Mouse (Mus musculus) CD4-positive, CD25-positive, alpha-beta regulatory T cell, adult 4 months (primary cell): Measurements from ENCODE around the gene Olfr1414. TPM values are rescaled to one million over a fixed set of nuclear protein-coding genes. Genes with fewer than 3 reads are reported as not detected.
A peak's percentile ranks its signal among the peaks of the same experiment; 100 is the strongest.
"Not testable (repeated sequence)": the region's sequence is repeated elsewhere in the genome, so short reads cannot be mapped to it uniquely, and the experiment has no call there.

Source experiments
- ATAC-seq: one replicate; pipeline ENCODE4 v1.8.0; 2017
- polyA plus RNA-seq, 2 experiments: library from polyadenylated mRNA; unstranded; fragments of 100-300 nt; shearing (Covaris generic); gene quantifications; one replicate each; pipeline ENCODE4 v1.2.1; 2017

Gene Olfr1414
- not detected for polyA plus RNA-seq

DNA sequence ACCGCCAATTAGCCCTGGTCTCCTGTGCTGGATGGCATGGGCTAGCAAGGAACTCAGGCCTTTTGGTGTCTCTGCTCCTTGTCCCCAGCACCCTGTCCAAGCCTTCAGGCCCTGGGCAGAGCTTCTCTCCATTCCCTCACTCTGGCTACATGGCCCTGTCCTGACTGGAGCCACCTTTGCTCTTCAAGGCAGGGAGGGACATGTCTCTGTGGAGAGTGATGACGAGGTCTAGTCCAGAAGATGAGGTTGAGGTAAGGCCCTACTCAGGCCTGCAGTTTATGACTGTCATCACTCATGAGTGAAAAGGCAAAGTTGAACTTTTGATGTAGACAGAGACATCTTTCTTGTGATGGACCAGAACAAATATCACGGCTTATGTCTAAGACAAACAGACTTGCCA lies at the start of gene Olfr1414:
Olfr1414 (minus strand) TSS at position 101 of the 400 bp plus-strand sequence.
- ATAC-seq = no peak

DNA sequence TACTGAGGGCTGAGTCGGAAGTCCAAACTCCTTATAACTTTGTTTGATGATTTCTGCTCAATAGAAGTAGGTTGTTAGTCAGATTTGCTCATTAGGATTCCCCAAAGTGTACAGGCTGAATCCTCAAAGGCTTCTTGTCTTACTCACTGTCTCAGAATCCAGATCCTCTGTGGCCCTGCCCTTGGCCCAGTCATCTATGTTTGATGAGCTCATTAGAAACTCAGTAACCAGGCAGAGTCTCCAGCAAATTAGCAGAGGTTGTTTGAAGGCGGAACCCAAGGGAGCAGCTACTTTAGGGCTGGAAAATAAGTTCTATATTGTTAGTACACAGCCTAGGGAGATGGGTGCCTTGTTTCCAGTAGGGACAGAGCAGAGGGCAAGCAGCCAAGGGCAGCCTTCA lies 27.5 kb upstream of the Olfr1414 start:
- no peak for ATAC-seq

DNA sequence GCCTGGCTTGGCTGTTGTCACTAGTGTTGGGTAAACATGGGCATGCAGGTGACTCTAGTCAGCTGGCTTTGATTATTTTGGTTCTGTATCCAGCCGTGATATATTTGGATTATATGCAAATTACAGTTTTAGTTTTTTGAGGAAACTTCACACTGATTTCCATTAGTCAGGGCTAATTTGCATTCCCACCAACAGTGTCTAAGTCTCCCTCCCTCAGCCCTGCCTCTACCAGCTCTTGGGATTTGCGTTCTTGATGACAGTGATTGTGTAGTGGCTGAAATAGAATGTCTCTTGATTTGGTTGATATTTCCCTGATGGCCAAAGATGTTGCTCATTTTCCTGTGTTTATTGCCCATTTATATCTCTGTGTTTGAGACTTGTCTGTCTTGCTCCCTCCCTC lies 20.6 kb upstream of the Olfr1414 start:
- no peak for ATAC-seq

DNA sequence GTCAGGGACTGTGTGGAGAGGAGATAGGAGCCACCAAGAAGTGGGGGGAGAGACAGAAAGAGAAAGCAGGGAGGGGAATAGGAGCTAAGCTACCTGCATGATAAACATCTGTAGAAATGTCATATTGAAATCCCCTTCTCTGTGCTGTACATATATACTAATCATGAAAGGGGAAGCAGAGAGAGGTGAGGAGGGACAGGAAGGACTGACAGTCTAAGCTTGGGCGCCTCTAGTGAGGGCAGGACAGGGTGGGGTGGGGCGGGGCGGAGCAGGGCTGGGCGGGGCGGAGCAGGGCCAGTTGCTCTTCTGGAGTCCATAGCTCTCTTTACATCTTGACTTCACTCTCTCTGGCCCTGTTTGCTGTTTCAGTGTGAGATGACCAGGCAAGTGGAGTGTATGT lies 18.5 kb upstream of the Olfr1414 start:
- ATAC-seq = peak; percentile 37

DNA sequence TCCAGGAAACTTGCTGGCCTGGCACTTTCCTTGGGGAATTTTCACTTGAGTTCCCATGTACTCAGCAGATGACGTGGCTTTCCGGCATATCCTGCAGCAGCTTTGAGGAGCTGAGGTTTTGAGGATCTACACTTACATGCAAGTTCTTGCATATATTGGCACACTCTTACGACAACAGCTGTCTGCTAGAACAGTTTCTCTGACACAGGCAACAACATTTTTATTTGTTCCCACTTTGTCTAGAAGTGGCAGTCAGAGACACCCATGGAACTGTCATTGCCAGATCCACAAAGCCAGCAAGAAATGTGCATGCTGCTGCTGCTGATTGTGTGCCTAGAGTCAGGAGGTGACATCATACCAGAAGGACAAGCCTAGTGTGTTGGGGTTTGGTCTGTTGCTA lies 5.3 kb upstream of the Olfr1414 start:
- no peak for ATAC-seq

DNA sequence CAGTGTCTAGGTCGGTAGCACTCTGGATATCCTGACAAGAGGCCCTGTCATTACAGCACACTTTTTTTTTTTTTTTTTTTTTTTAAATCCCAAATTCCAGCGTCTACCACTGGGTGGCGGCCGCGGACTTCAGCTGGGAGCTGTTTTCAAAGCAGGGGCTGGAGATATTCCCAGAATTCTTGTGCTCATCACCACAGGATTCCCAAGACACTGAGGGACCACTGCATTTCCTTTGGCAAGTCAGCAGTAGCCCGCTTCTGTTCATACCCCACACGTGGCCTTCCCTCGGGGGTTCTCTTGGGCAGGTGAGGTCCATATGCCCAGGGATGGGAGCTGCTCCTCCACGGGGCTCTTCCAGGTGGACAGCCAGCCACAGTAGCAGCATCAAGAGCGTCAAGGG lies 2.9 kb upstream of the Olfr1414 start:
- ATAC-seq = no peak

DNA sequence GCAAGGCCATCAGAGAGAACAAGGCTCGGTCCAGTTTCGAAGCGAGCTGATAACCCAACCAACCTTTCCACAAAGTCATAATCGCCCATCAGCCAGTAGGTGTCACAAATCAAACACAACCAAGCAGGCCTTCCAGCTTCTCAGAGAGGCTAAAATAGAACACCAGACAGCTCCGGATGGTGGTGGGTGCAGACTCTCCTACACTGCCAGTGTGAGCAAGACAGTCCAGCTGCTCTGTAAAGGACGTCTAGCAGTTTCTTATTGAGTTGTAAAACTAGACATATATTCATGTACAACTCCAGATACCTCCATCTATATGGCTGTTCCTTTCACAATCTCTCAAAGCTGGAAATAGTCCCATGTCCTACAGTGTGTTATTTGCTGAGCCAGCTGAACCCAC lies 585 bp upstream of the Olfr1414 start:
- no peak for ATAC-seq

DNA sequence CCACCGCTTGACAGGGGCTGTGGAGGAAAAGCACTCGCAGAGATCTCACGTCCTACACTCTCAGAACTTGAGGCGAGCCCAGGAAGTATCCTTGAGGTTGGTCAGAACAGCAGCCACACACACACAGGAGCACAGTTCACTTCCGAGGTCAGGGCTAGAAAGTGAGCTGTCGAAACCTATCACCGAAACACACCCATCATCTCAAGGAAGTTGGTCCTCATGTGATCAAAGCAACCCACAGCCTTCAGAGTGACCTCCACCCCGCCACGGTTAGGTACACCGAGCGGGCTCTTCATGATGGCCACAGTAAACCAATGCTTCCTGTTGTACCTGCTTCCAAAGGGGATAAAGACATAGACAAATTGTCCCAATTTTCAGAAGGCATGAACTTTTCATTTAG lies 3.1 kb downstream of the Olfr1414 start:
- no peak for ATAC-seq

DNA sequence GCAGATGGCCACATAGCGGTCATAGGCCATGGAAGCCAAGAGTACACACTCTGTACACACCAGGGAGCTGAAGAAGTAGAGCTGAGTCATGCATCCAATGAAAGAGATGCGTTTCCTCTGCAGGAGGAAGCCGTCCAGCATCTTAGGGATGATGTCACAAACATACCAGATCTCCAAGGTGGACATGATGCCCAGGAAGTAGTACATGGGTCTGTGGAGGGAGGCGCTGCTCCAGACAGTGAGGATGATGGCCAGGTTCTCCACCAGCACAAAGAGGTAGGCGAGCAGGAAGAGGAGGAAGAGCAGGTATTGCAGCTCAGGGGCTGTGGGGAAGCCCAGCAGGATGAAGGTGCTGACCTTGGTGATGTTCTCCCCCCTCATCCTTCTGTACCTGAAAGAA lies 6.8 kb downstream of the Olfr1414 start:
- ATAC-seq = not testable (repeated sequence)

DNA sequence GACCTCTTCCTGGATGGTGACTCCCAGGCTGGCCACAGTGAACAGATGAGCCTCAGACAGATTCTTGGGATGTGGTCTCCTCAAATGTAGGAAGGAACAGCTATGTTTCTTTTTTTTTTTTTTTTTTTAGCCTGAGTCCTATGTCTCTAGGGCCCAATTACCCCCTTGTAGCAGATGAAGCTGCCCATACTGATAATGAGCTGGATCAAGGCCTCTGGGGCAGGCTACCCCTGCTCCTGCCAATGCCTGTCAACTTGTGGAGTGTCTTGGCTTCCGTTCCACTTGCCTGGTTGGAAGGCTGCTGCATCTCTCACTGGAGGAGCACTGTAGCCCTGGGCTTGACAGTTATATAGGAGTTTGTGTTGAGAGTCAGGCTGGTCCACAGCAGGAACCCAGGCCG lies 22.5 kb downstream of the Olfr1414 start, which contains the start of gene Olfr1415:
Olfr1415 (minus strand) TSS at position 101 of the 400 bp plus-strand sequence.
- ATAC-seq = no peak

DNA sequence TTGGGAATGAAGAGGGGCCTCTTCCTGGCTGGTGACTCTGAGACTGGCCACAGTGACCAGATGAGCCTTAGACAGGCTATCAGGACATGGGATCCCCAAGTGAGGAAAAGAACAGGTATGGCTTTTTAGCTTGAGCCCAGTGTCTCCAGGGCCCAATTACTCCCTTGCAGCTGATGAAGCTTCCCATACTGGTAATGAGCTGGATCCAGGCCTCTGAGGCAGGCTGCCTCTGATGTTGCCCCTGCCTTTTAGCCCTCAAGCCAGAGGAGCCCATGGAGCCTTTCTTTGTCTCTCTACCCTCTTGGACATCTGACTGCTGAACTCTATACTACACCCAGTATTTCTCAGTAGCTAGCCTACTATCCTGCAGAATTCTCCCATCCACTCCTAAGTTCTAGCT lies 33.4 kb downstream of the Olfr1414 start, which contains the start of gene Olfr1416:
Olfr1416 (minus strand) TSS at position 101 of the 400 bp plus-strand sequence.
- ATAC-seq = no peak

DNA sequence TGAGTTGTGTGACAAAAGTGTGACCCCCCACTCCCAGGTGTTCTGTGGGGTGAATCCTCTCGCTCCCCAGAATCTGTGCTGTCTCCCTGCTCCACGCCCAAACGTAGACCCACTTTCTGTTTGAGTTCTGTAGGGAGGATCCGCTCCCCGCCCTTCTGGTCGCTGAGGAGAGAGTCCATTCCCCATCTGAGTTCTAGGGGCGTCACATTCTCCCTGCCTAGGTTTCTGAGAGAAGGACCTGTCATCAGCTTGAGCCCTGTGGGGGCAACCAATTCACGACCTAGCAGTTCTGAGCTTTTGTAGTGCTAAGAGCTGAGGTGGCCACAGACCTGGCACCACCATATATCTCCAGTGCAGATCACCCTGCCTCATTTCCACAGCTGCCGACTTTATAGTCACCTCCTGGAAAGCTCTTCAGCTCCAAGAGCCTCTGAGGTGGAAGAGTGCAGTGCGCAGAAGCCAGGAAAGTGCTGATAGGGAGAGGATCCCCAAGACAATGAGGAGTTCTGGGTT lies 44.3 kb downstream of the Olfr1414 start:
- ATAC-seq = peak; percentile 60

DNA sequence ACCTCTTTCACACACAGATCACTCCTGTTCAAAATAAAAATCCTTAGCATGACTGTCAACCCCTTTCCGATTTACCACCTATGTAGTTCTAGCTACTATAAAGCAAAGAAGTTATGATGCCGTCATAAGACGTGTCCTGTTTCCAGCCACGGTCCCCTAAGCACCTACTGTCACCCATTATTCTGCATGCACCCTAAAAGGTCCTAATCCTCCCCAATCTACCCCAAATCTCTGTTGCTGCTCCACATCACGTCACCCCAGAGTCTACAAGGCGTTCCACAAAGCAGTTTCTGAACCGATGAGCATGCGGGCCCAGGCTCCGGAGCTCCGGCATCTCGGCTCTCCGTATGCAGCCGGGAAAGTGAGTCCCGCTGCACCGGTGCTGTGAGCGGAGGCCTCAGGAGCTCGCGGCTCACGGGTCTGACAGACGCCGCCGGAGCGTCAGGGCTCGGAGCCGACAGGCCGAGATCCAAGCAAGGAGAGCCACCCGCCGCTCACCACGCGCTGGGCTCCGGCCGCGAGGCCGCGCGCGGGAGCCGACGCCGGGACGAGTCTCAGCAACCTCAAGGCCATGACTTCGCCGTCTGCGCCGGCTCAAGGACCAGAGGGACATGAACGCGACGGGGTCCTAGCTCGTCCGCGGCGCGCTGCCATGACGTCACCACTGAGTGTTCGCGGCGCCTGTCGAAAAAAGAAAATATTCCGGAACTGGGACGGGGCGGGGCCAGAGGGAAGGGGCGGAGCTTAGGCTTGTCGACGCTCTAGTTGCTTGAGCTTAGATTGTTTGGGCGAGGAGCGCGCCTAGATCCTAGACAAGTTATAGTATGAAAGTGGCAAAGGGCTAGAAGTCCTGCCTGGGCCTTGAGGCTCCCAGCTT lies 45.1 kb downstream of the Olfr1414 start, which contains the start of gene Ndufa10:
Ndufa10 (minus strand) TSS at position 696 of the 877 bp plus-strand sequence.
- ATAC-seq = peak; percentile 91

DNA sequence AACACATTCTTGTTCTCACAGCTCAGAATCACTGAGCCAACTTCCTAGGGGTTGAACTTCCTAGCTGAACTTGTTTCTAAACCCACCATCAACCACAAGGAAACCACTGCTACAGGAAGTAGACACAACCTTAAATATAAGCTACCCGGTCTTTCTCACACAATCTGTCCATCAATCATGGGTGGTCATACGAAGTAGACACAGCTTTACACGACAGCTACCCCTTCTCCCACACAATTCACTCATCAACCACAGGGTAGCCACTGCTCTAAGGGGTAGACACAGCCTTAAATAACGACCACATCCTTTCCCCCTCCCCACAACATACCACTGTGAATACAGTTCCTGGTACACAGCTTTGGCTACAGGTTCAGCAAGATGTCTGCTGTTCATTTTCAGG lies 49.6 kb downstream of the Olfr1414 start:
- ATAC-seq = peak; percentile 25

DNA sequence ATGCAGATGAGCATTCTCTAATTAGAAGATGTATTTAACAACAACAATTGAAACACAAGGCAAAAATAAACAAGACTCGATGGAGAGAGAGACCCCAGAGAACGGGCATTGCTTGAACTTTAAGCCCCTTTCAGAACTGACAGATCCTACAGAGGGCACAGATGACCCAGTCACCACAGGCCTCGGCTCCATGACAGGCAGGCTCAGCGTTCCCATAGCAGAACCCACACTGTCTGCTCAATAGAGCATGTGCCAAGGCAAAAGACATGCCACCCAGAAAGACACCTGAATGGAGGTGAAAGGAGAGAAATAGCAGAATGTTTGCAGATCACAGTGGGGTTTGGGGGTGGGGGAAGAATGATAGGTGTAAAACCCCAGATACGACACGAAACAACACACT lies 60.0 kb downstream of the Olfr1414 start:
- ATAC-seq = no peak

DNA sequence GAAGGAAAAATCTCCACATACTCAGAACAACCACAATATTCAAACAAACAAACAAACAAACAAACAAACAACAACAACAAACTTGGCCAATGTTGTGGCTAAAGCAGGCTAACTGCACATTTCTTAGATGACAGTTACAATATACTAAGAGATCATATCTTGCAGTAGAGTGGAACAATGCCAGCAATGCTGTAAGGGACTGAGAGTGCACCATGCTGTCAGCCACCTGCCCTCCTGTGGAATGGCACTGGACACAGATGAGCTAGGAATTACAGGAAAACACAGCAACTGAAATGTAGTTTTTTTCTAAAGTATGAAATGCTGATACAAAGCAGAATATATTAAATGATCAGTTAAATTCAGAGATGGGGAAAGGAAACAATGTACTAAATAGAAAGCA lies 60.7 kb downstream of the Olfr1414 start:
- ATAC-seq = no peak

Other genes starting within 250 kb of the Olfr1414 start
- gene Ndufa10, start 44.8 kb downstream of the Olfr1414 start, polyA plus RNA-seq = 100 to 1,000 TPM; 174 to 195 TPM
- not detected for gene Olfr1416, start 33.5 kb downstream of the Olfr1414 start, polyA plus RNA-seq
- gene Olfr1415, start 22.6 kb downstream of the Olfr1414 start, polyA plus RNA-seq = not detected
- not detected for gene Olfr1413, start 52.7 kb upstream of the Olfr1414 start, polyA plus RNA-seq
- not detected for gene Olfr1412, start 67.1 kb upstream of the Olfr1414 start, polyA plus RNA-seq
- gene Olfr1411, start 75.8 kb upstream of the Olfr1414 start, polyA plus RNA-seq = not detected
- not detected for gene Olfr1410, start 87.1 kb upstream of the Olfr1414 start, polyA plus RNA-seq
- gene Olfr12, start 99.1 kb upstream of the Olfr1414 start, polyA plus RNA-seq = not detected
- gene Cops9, start 123.3 kb upstream of the Olfr1414 start, polyA plus RNA-seq = 100 to 1,000 TPM; 161 to 251 TPM
- gene Otos, start 130.2 kb upstream of the Olfr1414 start, polyA plus RNA-seq = 1 to 10 TPM in 1 of 2 experiments, under 1 TPM in 1; 0.94 to 1.8 TPM